In the genomic region with DNA sequence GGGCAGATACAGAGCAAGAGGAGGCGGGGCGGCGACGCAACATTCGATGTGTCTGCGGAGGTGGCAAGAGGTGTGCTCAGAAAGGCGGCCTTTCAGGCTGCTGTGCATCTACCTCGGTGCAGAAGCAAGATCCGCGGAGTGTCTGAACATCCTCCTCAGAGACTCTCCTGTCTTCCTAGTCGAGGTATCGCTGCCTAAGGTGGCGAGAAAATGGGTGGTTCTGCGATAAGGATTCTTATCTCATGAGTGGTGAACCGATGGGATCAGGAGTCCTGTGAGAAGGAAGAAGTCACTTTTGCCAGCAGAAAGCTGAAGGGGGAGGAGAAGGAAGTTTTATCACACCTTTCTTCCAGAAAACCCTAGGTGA, we compare ENCODE assay signal across 8 mouse cellular contexts. TPM values are rescaled to one million over a fixed set of nuclear protein-coding genes. Genes with fewer than 3 reads are reported as not detected.
DNase-seq lines count a peak whose midpoint lies in the region; ATAC-seq lines count a peak whose summit lies in the region.

No protein-coding gene starts in this region.

- H3K4me1 ChIP-seq in erythroblast, embryonic 14.5 days (ENCODE audit: control insufficient read depth) = peaks cover 51% of the 10 kb centered on the region
- peaks cover 27% of the 10 kb centered on the region for H3K4me1 ChIP-seq in neural tube, embryonic 11.5 days (ENCODE audit: control insufficient read depth, insufficient read depth, low read length)
- peaks cover 63% of the 10 kb centered on the region for H3K4me1 ChIP-seq in limb, embryonic 15.5 days
- peaks cover 30% of the 10 kb centered on the region for H3K4me1 ChIP-seq in stomach, embryonic 16.5 days (ENCODE audit: control insufficient read depth, insufficient read depth, low read length)

- peaks cover 23% of the 10 kb centered on the region for H3K9me3 ChIP-seq in erythroblast, embryonic 14.5 days (ENCODE audit: control insufficient read depth, low read length)
- no peaks in the 10 kb centered on the region for H3K9me3 ChIP-seq in neural tube, embryonic 11.5 days (ENCODE audit: control insufficient read depth, low read length)
- no peaks in the 10 kb centered on the region for H3K9me3 ChIP-seq in limb, embryonic 15.5 days
- no peaks in the 10 kb centered on the region for H3K9me3 ChIP-seq in stomach, embryonic 16.5 days (replicated peaks; ENCODE audit: control insufficient read depth, low read length)

- H3K4me2 ChIP-seq in neural tube, embryonic 11.5 days (ENCODE audit: low read depth) = peak overlapping the region; percentile 64
- peak overlapping the region; percentile 85 for H3K4me2 ChIP-seq in limb, embryonic 15.5 days
- H3K4me2 ChIP-seq in stomach, embryonic 16.5 days (ENCODE audit: low read depth, low read length) = peak overlapping the region; percentile 96

- WGBS in neural tube, embryonic 11.5 days = 3% methylated on average over 15 of the region's 15 CpGs
- WGBS in limb, embryonic 15.5 days = 3% methylated on average over 15 of the region's 15 CpGs
- WGBS in stomach, embryonic 16.5 days = 3% methylated on average over 15 of the region's 15 CpGs

- peak overlapping the region; percentile 67 for H3K4me3 ChIP-seq in erythroblast, embryonic 14.5 days (replicated peaks)
- H3K4me3 ChIP-seq in neural tube, embryonic 11.5 days (ENCODE audit: low read depth, low read length) = peak overlapping the region; percentile 63
- peak overlapping the region; percentile 58 for H3K4me3 ChIP-seq in limb, embryonic 15.5 days
- peak overlapping the region; percentile 66 for H3K4me3 ChIP-seq in stomach, embryonic 16.5 days (replicated peaks; ENCODE audit: low read length)

- peak overlapping the region; percentile 56 for H3K9ac ChIP-seq in neural tube, embryonic 11.5 days (ENCODE audit: low read length)
- H3K9ac ChIP-seq in limb, embryonic 15.5 days = no peak overlapping the region
- no peak overlapping the region for H3K9ac ChIP-seq in stomach, embryonic 16.5 days (ENCODE audit: low read length)

- H3K27me3 ChIP-seq in erythroblast, embryonic 14.5 days (ENCODE audit: control insufficient read depth) = peaks cover 72% of the 10 kb centered on the region
- H3K27me3 ChIP-seq in neural tube, embryonic 11.5 days (ENCODE audit: control insufficient read depth, insufficient read depth, low read length) = peaks cover 44% of the 10 kb centered on the region
- peaks cover 44% of the 10 kb centered on the region for H3K27me3 ChIP-seq in limb, embryonic 15.5 days
- peaks cover 23% of the 10 kb centered on the region for H3K27me3 ChIP-seq in stomach, embryonic 16.5 days (ENCODE audit: control insufficient read depth, insufficient read depth, low read length)

- no peak overlapping the region for H3K27ac ChIP-seq in neural tube, embryonic 11.5 days (ENCODE audit: low read depth, low read length)
- H3K27ac ChIP-seq in limb, embryonic 15.5 days = no peak overlapping the region
- no peak overlapping the region for H3K27ac ChIP-seq in stomach, embryonic 16.5 days (ENCODE audit: low read length)

- H3K36me3 ChIP-seq in erythroblast, embryonic 14.5 days (ENCODE audit: control insufficient read depth) = peaks cover 15% of the 10 kb centered on the region
- no peaks in the 10 kb centered on the region for H3K36me3 ChIP-seq in neural tube, embryonic 11.5 days (ENCODE audit: control insufficient read depth, insufficient read depth, low read length)
- peaks cover 14% of the 10 kb centered on the region for H3K36me3 ChIP-seq in limb, embryonic 15.5 days
- no peaks in the 10 kb centered on the region for H3K36me3 ChIP-seq in stomach, embryonic 16.5 days (ENCODE audit: control insufficient read depth, insufficient read depth, low read length)

- ATAC-seq in erythroblast, adult 5-6 weeks (replicated peaks; ENCODE audit: low FRiP score, poor library complexity, severe bottlenecking) = no peak
- no peak for ATAC-seq in neural tube, embryonic 11.5 days (ENCODE audit: insufficient read depth, low FRiP score, low TSS enrichment)
- no peak for ATAC-seq in limb, embryonic 15.5 days (ENCODE audit: insufficient number of reproducible peaks, low FRiP score, low TSS enrichment, low read depth)
- no peak for ATAC-seq in stomach, embryonic 16.5 days (ENCODE audit: insufficient read depth, low FRiP score)

- DNase-seq in neural tube, embryonic 11.5 days (ENCODE audit: low spot score) = no peak
- DNase-seq in neural tube, embryonic 10.5 days (ENCODE audit: extremely low spot score, low spot score) = no peak
- no peak for DNase-seq in embryo, embryonic 11 days
- DNase-seq in thymus, postnatal 0 days (ENCODE audit: low spot score) = no peak

RNA-seq across cellular contexts. Expression of gene Hic1, which starts 4.5 kb away (rescaled TPM):
- polyA plus RNA-seq in erythroblast, embryonic 14.5 days (2012) = 0.02 and 0.06 TPM in 2 replicates
- not detected in 2 replicates for total RNA-seq in erythroblast, adult 5-6 weeks (2015; ENCODE audit: low replicate concordance)
- not detected in 2 replicates for total RNA-seq in erythroblast, adult 5-6 weeks (2017; ENCODE audit: low replicate concordance)
- 4.1 and 4.9 TPM in 2 replicates for polyA plus RNA-seq in neural tube, embryonic 11.5 days (2014; fragmentation: Nextera tagmentation; extraction: Ambion mirVana)
- polyA plus RNA-seq in limb, embryonic 15.5 days (2015; fragmentation: Nextera tagmentation; extraction: Ambion mirVana) = 17.2 and 21.2 TPM in 2 replicates
- polyA plus RNA-seq in stomach, embryonic 16.5 days (2015; fragmentation: Nextera tagmentation; extraction: Ambion mirVana) = 5.1 and 5.9 TPM in 2 replicates
- polyA plus RNA-seq in thymus, postnatal 0 days (2015; fragmentation: Nextera tagmentation; extraction: Ambion mirVana) = 8.3 and 11.0 TPM in 2 replicates

RNA-seq across cellular contexts. Expression of gene Ovca2, which starts 4.9 kb away (rescaled TPM):
- 0.13 and 0.47 TPM in 2 replicates for polyA plus RNA-seq in erythroblast, embryonic 14.5 days (2012)
- total RNA-seq in erythroblast, adult 5-6 weeks (2015; ENCODE audit: low replicate concordance) = 1.9 and 6.7 TPM in 2 replicates
- 4.6 and 5.7 TPM in 2 replicates for total RNA-seq in erythroblast, adult 5-6 weeks (2017; ENCODE audit: low replicate concordance)
- 32.6 and 37.4 TPM in 2 replicates for polyA plus RNA-seq in neural tube, embryonic 11.5 days (2014; fragmentation: Nextera tagmentation; extraction: Ambion mirVana)
- polyA plus RNA-seq in limb, embryonic 15.5 days (2015; fragmentation: Nextera tagmentation; extraction: Ambion mirVana) = 22.5 and 23.3 TPM in 2 replicates
- polyA plus RNA-seq in stomach, embryonic 16.5 days (2015; fragmentation: Nextera tagmentation; extraction: Ambion mirVana) = 19.4 and 23.2 TPM in 2 replicates
- polyA plus RNA-seq in thymus, postnatal 0 days (2015; fragmentation: Nextera tagmentation; extraction: Ambion mirVana) = 34.2 and 37.7 TPM in 2 replicates

RNA-seq across cellular contexts. Expression of gene Dph1, which starts 17.3 kb away (rescaled TPM):
- 1.1 and 1.4 TPM in 2 replicates for polyA plus RNA-seq in erythroblast, embryonic 14.5 days (2012)
- total RNA-seq in erythroblast, adult 5-6 weeks (2015; ENCODE audit: low replicate concordance) = 0.58 and 4.2 TPM in 2 replicates
- total RNA-seq in erythroblast, adult 5-6 weeks (2017; ENCODE audit: low replicate concordance) = 3.6 and 4.5 TPM in 2 replicates
- 19.8 and 21.1 TPM in 2 replicates for polyA plus RNA-seq in neural tube, embryonic 11.5 days (2014; fragmentation: Nextera tagmentation; extraction: Ambion mirVana)
- 21.1 and 23.3 TPM in 2 replicates for polyA plus RNA-seq in limb, embryonic 15.5 days (2015; fragmentation: Nextera tagmentation; extraction: Ambion mirVana)
- polyA plus RNA-seq in stomach, embryonic 16.5 days (2015; fragmentation: Nextera tagmentation; extraction: Ambion mirVana) = 20.6 and 20.7 TPM in 2 replicates
- polyA plus RNA-seq in thymus, postnatal 0 days (2015; fragmentation: Nextera tagmentation; extraction: Ambion mirVana) = 14.0 and 14.1 TPM in 2 replicates

RNA-seq across cellular contexts. Expression of gene Rtn4rl1, which starts 19.8 kb away (rescaled TPM):
- polyA plus RNA-seq in erythroblast, embryonic 14.5 days (2012) = 0.01 TPM in 1 of 2 replicates, not detected in the other
- not detected in 2 replicates for total RNA-seq in erythroblast, adult 5-6 weeks (2015; ENCODE audit: low replicate concordance)
- not detected in 2 replicates for total RNA-seq in erythroblast, adult 5-6 weeks (2017; ENCODE audit: low replicate concordance)
- 4.5 and 6.0 TPM in 2 replicates for polyA plus RNA-seq in neural tube, embryonic 11.5 days (2014; fragmentation: Nextera tagmentation; extraction: Ambion mirVana)
- polyA plus RNA-seq in limb, embryonic 15.5 days (2015; fragmentation: Nextera tagmentation; extraction: Ambion mirVana) = 4.9 and 5.8 TPM in 2 replicates
- polyA plus RNA-seq in stomach, embryonic 16.5 days (2015; fragmentation: Nextera tagmentation; extraction: Ambion mirVana) = 1.3 and 1.4 TPM in 2 replicates
- polyA plus RNA-seq in thymus, postnatal 0 days (2015; fragmentation: Nextera tagmentation; extraction: Ambion mirVana) = 7.8 and 8.1 TPM in 2 replicates

Comparison
In these comparisons a context has a peak if more than half of its experiments do, and no peak if none do; other contexts are left out.
1. RNA of gene Ovca2, which starts 4.9 kb away (polyA plus RNA-seq): 32.6 to 37.4 TPM in neural tube, embryonic 11.5 days, 34.2 to 37.7 TPM in thymus, postnatal 0 days, 22.5 to 23.3 TPM in limb, embryonic 15.5 days and 19.4 to 23.2 TPM in stomach, embryonic 16.5 days; 0.13 to 0.47 TPM in erythroblast, embryonic 14.5 days; every median in the first group is over 10 times any median in the second.
2. Peak in every context shown above with its lines, with median percentiles within 50 percentile points of each other: H3K4me3 ChIP-seq and H3K4me2 ChIP-seq.